Mouse (Mus musculus): ENCODE data around the gene Snrpa1. TPM values are rescaled to one million over a fixed set of nuclear protein-coding genes. Genes with fewer than 3 reads are reported as not detected.
A peak's percentile ranks its signal among the peaks of the same experiment; 100 is the strongest.
"Not testable (repeated sequence)": the region's sequence is repeated elsewhere in the genome, so short reads cannot be mapped to it uniquely, and the experiment has no call there.

The Snrpa1 gene
- polyA plus RNA-seq, 1 experiment from 2014 or later, result 276 TPM

GRCm38 (mm10) chr7:66047975-66048374 lies 10.8 kb upstream of the Snrpa1 start:
- peaks cover 59% of the 10 kb centered on the region for H3K4me1 ChIP-seq
- 84% methylated on average over 4 of the region's 4 CpGs for WGBS

GRCm38 (mm10) chr7:66048446-66049230 lies 10.2 kb upstream of the Snrpa1 start:
- H3K4me3 ChIP-seq, result no peak overlapping the region
- H3K36me3 ChIP-seq, result no peaks in the 10 kb centered on the region
- no peaks in the 10 kb centered on the region for H3K9me3 ChIP-seq (replicated peaks)
- H3K4me1 ChIP-seq, result peaks cover 52% of the 10 kb centered on the region
- peaks cover 4% of the 10 kb centered on the region for H3K27me3 ChIP-seq (ENCODE audit: low read depth, poor library complexity, severe bottlenecking)
- no peak for DNase-seq (ENCODE audit: low spot score)
- WGBS, result 84% methylated on average over 12 of the region's 12 CpGs
- H3K27ac ChIP-seq, result peak overlapping the region; percentile 63

More at GRCm38 (mm10) chr7:66047975-66048374, 10.8 kb upstream of the Snrpa1 start:
- Histone ChIP-seq H3K36me3 (no peaks in the 10 kb centered on the region), H3K27ac (peak overlapping the region; percentile 63), H3K9me3 (replicated peaks) (no peaks in the 10 kb centered on the region), H3K27me3 (ENCODE audit: low read depth, poor library complexity, severe bottlenecking) (peaks cover 4% of the 10 kb centered on the region), H3K4me3 (no peak overlapping the region)
- no peak for DNase-seq (ENCODE audit: low spot score)

GRCm38 (mm10) chr7:66053946-66054483 lies 4.8 kb upstream of the Snrpa1 start:
- Histone ChIP-seq H3K4me1 (no peaks in the 10 kb centered on the region), H3K27me3 (ENCODE audit: low read depth, poor library complexity, severe bottlenecking) (no peaks in the 10 kb centered on the region; the same call in 1 of the 2 replicates), H3K4me3 (no peak overlapping the region), H3K9me3 (replicated peaks) (no peaks in the 10 kb centered on the region), H3K36me3 (no peaks in the 10 kb centered on the region), H3K27ac (no peak overlapping the region)
- 83% methylated on average over 4 of the region's 4 CpGs for WGBS
- no peak for DNase-seq (ENCODE audit: low spot score)

GRCm38 (mm10) chr7:66055356-66055755 lies 3.4 kb upstream of the Snrpa1 start:
- H3K4me3 ChIP-seq; DNase-seq (ENCODE audit: low spot score); H3K36me3 ChIP-seq; H3K9me3 ChIP-seq (replicated peaks); H3K4me1 ChIP-seq; H3K27ac ChIP-seq; H3K27me3 ChIP-seq (ENCODE audit: low read depth, poor library complexity, severe bottlenecking): not testable (repeated sequence)
- WGBS, result 19% methylated on average over 2 of the region's 2 CpGs

- H3K9me3 ChIP-seq (replicated peaks), result no peaks in the 10 kb centered on the region
- DNase-seq (ENCODE audit: low spot score), result peak; percentile 94
- H3K27ac ChIP-seq, result peak overlapping the region; percentile 95
- H3K27me3 ChIP-seq (ENCODE audit: low read depth, poor library complexity, severe bottlenecking), result no peaks in the 10 kb centered on the region; the same call in 1 of the 2 replicates
- peaks cover 15% of the 10 kb centered on the region for H3K4me1 ChIP-seq
- H3K36me3 ChIP-seq, result peaks cover 33% of the 10 kb centered on the region
- H3K4me3 ChIP-seq, result peak overlapping the region; percentile 98
- under 1% methylated on average over 64 of the region's 64 CpGs for WGBS
Measured at GRCm38 (mm10) chr7:66060066-66060956, 1.5 kb downstream of the Snrpa1 start.

GRCm38 (mm10) chr7:66061057-66061456 lies 2.3 kb downstream of the Snrpa1 start:
- Histone ChIP-seq H3K4me1 (peaks cover 15% of the 10 kb centered on the region), H3K9me3 (replicated peaks) (no peaks in the 10 kb centered on the region), H3K36me3 (peaks cover 41% of the 10 kb centered on the region), H3K27ac (peak overlapping the region; percentile 95), H3K4me3 (peak overlapping the region; percentile 98), H3K27me3 (ENCODE audit: low read depth, poor library complexity, severe bottlenecking) (no peaks in the 10 kb centered on the region; the same call in 1 of the 2 replicates)
- 2% methylated on average over 14 of the region's 14 CpGs for WGBS
- no peak for DNase-seq (ENCODE audit: low spot score)

- WGBS, result 86% methylated on average over 2 of the region's 2 CpGs
- Histone ChIP-seq H3K27ac (no peak overlapping the region), H3K36me3 (peaks cover 67% of the 10 kb centered on the region), H3K27me3 (ENCODE audit: low read depth, poor library complexity, severe bottlenecking) (no peaks in the 10 kb centered on the region), H3K4me3 (no peak overlapping the region), H3K4me1 (peaks cover 17% of the 10 kb centered on the region), H3K9me3 (replicated peaks) (no peaks in the 10 kb centered on the region)
- no peak for DNase-seq (ENCODE audit: low spot score)
Measured at GRCm38 (mm10) chr7:66076411-66076810, 17.6 kb downstream of the Snrpa1 start.

- Histone ChIP-seq H3K9me3 (replicated peaks) (no peaks in the 10 kb centered on the region), H3K4me3 (peak within 1 kb of the TSS; percentile 65), H3K4me1 (peaks cover 17% of the 10 kb centered on the region), H3K27ac (peak within 1 kb of the TSS; percentile 81), H3K36me3 (peaks cover 68% of the 10 kb centered on the region), H3K27me3 (ENCODE audit: low read depth, poor library complexity, severe bottlenecking) (no peaks in the 10 kb centered on the region)
- WGBS, result under 1% methylated on average over 65 of the region's 65 CpGs
- peak; percentile 94 for DNase-seq (ENCODE audit: low spot score)
Measured at GRCm38 (mm10) chr7:66079364-66080230, 20.8 kb downstream of the Snrpa1 start, which contains the start of gene Selenos. Selenos (plus strand) TSS chr7:66079649.

GRCm38 (mm10) chr7:66080231-66080613 lies 21.4 kb downstream of the Snrpa1 start:
- 52% methylated on average over 5 of the region's 5 CpGs for WGBS
- no peaks in the 10 kb centered on the region for H3K9me3 ChIP-seq (replicated peaks)
- no peak for DNase-seq (ENCODE audit: low spot score)
- peak overlapping the region; percentile 65 for H3K4me3 ChIP-seq
- H3K27me3 ChIP-seq (ENCODE audit: low read depth, poor library complexity, severe bottlenecking), result no peaks in the 10 kb centered on the region
- H3K36me3 ChIP-seq, result peaks cover 68% of the 10 kb centered on the region
- H3K27ac ChIP-seq, result peak overlapping the region; percentile 81
- H3K4me1 ChIP-seq, result peaks cover 17% of the 10 kb centered on the region

GRCm38 (mm10) chr7:66083757-66084156 lies 25.0 kb downstream of the Snrpa1 start:
- Histone ChIP-seq H3K4me1 (peaks cover 13% of the 10 kb centered on the region), H3K27me3 (ENCODE audit: low read depth, poor library complexity, severe bottlenecking) (no peaks in the 10 kb centered on the region), H3K9me3 (replicated peaks) (no peaks in the 10 kb centered on the region), H3K4me3 (no peak overlapping the region), H3K36me3 (peaks cover 77% of the 10 kb centered on the region), H3K27ac (no peak overlapping the region)
- DNase-seq (ENCODE audit: low spot score), result no peak
- 94% methylated on average over 6 of the region's 6 CpGs for WGBS

- Histone ChIP-seq H3K27me3 (ENCODE audit: low read depth, poor library complexity, severe bottlenecking) (no peaks in the 10 kb centered on the region), H3K27ac (no peak overlapping the region), H3K4me3 (no peak overlapping the region), H3K9me3 (replicated peaks) (no peaks in the 10 kb centered on the region), H3K36me3 (peaks cover 85% of the 10 kb centered on the region), H3K4me1 (peaks cover 10% of the 10 kb centered on the region)
- no peak for DNase-seq (ENCODE audit: low spot score)
- WGBS, result 90% methylated on average over 7 of the region's 7 CpGs
Measured at GRCm38 (mm10) chr7:66084546-66084945, 25.7 kb downstream of the Snrpa1 start.

- DNase-seq (ENCODE audit: low spot score), result no peak
- H3K27me3 ChIP-seq (ENCODE audit: low read depth, poor library complexity, severe bottlenecking), result no peaks in the 10 kb centered on the region
- peaks cover 99% of the 10 kb centered on the region for H3K36me3 ChIP-seq
- H3K4me3 ChIP-seq, result no peak overlapping the region
- H3K9me3 ChIP-seq (replicated peaks), result no peaks in the 10 kb centered on the region
- H3K27ac ChIP-seq, result no peak overlapping the region
- H3K4me1 ChIP-seq, result no peaks in the 10 kb centered on the region
- 91% methylated on average over 4 of the region's 4 CpGs for WGBS
Measured at GRCm38 (mm10) chr7:66087652-66088051, 28.8 kb downstream of the Snrpa1 start.

All from limb, embryonic 10.5 days (tissue).